Mouse (Mus musculus) kidney, postnatal 10 days (tissue): ENCODE measurements at regions not wholly inside any gene's neighbourhood (a gene's known extent, or its start where the extent isn't known, plus 50 kb on each side); places are given as distances from the start of the nearest gene placed in this dataset.
A peak's percentile ranks its signal among the peaks of the same experiment; 100 is the strongest.

ENCODE experiments used
- DNase-seq: peaks from one replicate; pipeline ENCODE4 v3.0.0; 2021; ENCODE audit warnings: mixed read lengths

DNA sequence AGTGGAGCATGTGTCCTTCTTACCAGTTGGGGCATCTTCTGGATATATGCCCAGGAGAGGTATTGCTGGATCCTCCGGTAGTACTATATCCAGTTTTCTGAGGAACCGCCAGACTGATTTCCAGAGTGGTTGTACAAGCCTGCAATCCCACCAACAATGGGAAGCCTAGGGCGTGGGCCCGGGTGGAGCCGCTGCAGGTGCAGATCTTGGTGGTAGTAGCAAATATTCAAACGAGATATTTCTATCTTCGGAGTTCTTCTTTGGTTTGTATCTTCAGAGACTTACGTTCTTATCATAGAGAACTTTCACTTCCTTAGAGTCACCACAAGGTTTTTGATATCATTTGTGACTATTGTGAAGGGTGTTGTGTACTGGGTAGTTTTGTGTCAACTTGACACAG lies 60.2 kb upstream of the Btbd35f28 start:
- DNase-seq, result peak; percentile 51
